Mouse (Mus musculus): ENCODE results near the gene Parva. TPM values are rescaled to one million over a fixed set of nuclear protein-coding genes. Genes with fewer than 3 reads are reported as not detected.

Gene Parva
- polyA plus RNA-seq, 1 experiment from 2014 or later, result 80.2 TPM

DNA sequence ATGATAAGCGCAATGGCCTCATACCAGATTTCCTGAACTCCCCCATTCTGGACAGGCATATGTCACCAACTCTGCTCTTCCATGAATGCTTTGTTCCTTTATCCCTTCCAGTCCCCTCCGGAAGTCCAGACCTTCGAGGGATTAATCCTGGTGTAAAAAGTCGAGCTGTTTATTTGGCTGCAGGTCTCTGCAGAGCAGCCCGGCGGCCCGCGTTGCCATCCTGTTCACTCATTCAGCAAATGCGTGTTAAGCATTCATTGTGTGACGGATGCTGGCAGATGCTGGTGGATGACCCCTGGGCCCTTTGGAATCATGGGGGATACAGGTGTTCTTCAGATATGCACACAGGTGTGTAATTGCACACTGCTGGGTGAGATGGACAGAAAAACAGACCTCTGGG lies 98.9 kb downstream of the Parva start:
- Histone ChIP-seq H3K4me2 (ENCODE audit: low read length) (no peak overlapping the region), H3K36me3 (ENCODE audit: insufficient read depth, low read length) (no peaks in the 10 kb centered on the region), H3K9me3 (replicated peaks; ENCODE audit: low read length) (no peaks in the 10 kb centered on the region), H3K4me3 (replicated peaks; ENCODE audit: low read depth, low read length) (no peak overlapping the region), H3K4me1 (replicated peaks; ENCODE audit: insufficient read depth, low read length) (peaks cover 11% of the 10 kb centered on the region; the same call in 1 of the 2 replicates), H3K27me3 (ENCODE audit: insufficient read depth, low read length) (no peaks in the 10 kb centered on the region), H3K27ac (no peak overlapping the region), H3K9ac (ENCODE audit: low read depth, low read length) (no peak overlapping the region)
- no peak for TF ChIP-seq CTCF (IDR thresholded peaks at IDR 0.05; ENCODE audit: low read depth)
- DNase-seq (ENCODE audit: low spot score), result no peak
- ATAC-seq (replicated peaks; ENCODE audit: low FRiP score, low read depth), result no peak
- 87% methylated on average over 10 of the region's 10 CpGs for WGBS

- no peak overlapping the region; the same call in 1 of the 2 replicates for H3K27ac ChIP-seq
- H3K9me3 ChIP-seq (replicated peaks; ENCODE audit: low read length), result no peaks in the 10 kb centered on the region
- TF ChIP-seq CTCF (IDR thresholded peaks at IDR 0.05; ENCODE audit: low read depth), result no peak
- H3K27me3 ChIP-seq (ENCODE audit: insufficient read depth, low read length), result no peaks in the 10 kb centered on the region
- ATAC-seq (replicated peaks; ENCODE audit: low FRiP score, low read depth) (no peak), DNase-seq (ENCODE audit: low spot score) (peak; percentile 49)
- H3K4me1 ChIP-seq (replicated peaks; ENCODE audit: insufficient read depth, low read length), result peaks cover 11% of the 10 kb centered on the region; the same call in 1 of the 2 replicates
- 58% methylated on average over 4 of the region's 4 CpGs for WGBS
- H3K4me3 ChIP-seq (replicated peaks; ENCODE audit: low read depth, low read length), result no peak overlapping the region
- no peak overlapping the region for H3K9ac ChIP-seq (ENCODE audit: low read depth, low read length)
- H3K36me3 ChIP-seq (ENCODE audit: insufficient read depth, low read length), result no peaks in the 10 kb centered on the region
- H3K4me2 ChIP-seq (ENCODE audit: low read length), result no peak overlapping the region
Measured at GRCm38 (mm10) chr7:112527230-112527629, 99.9 kb downstream of the Parva start.

GRCm38 (mm10) chr7:112528059-112528458 lies 100.8 kb downstream of the Parva start:
- ATAC-seq (replicated peaks; ENCODE audit: low FRiP score, low read depth) (no peak), DNase-seq (ENCODE audit: low spot score) (no peak)
- TF ChIP-seq CTCF (IDR thresholded peaks at IDR 0.05; ENCODE audit: low read depth), result no peak
- H3K9me3 ChIP-seq (replicated peaks; ENCODE audit: low read length), result no peaks in the 10 kb centered on the region
- no peaks in the 10 kb centered on the region for H3K27me3 ChIP-seq (ENCODE audit: insufficient read depth, low read length)
- WGBS, result 79% methylated on average over 1 of the region's 1 CpGs
- H3K4me1 ChIP-seq (replicated peaks; ENCODE audit: insufficient read depth, low read length), result peaks cover 11% of the 10 kb centered on the region; the same call in 1 of the 2 replicates
- no peak overlapping the region for H3K4me3 ChIP-seq (replicated peaks; ENCODE audit: low read depth, low read length)
- no peak overlapping the region for H3K4me2 ChIP-seq (ENCODE audit: low read length)
- no peak overlapping the region for H3K9ac ChIP-seq (ENCODE audit: low read depth, low read length)
- no peaks in the 10 kb centered on the region for H3K36me3 ChIP-seq (ENCODE audit: insufficient read depth, low read length)
- H3K27ac ChIP-seq, result peak overlapping the region; percentile 31; the same call in 1 of the 2 replicates

DNA sequence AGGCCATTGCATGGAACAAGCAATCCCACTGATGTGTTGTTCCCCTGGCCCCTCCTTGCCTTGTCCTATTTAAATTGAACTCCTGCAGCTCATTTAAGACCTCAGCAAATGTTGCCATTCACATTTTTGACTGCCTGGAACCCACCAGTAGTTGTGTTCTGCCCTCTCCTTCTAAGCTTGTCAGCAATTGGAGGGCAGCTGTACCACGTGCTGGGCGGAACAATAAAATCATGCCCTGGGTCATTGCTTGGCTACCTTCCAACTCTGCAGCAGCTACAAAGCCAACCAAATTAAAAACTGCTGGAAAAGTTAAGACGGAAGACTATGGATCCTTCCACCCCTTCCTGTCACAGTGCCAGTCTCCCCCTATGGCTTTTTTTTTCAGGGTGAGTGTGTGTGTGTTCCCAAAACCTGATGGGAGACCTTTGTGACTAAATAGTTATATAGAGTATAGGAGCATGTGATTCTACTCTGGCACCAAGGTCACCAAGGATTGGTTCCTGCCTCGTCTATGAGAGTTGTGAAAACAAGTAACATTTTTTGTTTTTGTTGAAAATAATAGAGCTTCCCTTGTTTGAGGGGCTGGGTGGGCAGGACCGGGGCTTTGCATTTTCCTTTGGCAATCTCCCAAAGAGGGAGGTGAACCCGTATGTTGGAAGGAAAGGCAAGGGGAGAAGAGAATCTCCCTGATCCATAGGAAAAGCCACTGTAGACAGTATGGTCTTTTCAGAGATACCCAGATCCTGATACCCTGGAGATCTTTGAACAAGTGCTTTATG lies 101.5 kb downstream of the Parva start:
- no peak for TF ChIP-seq CTCF (IDR thresholded peaks at IDR 0.05; ENCODE audit: low read depth)
- H3K36me3 ChIP-seq (ENCODE audit: insufficient read depth, low read length), result no peaks in the 10 kb centered on the region
- peak overlapping the region; percentile 31 for H3K27ac ChIP-seq
- H3K9ac ChIP-seq (ENCODE audit: low read depth, low read length), result no peak overlapping the region
- no peak overlapping the region for H3K4me3 ChIP-seq (replicated peaks; ENCODE audit: low read depth, low read length)
- DNase-seq (ENCODE audit: low spot score), result peak; percentile 55
- ATAC-seq (replicated peaks; ENCODE audit: low FRiP score, low read depth), result no peak
- H3K27me3 ChIP-seq (ENCODE audit: insufficient read depth, low read length), result no peaks in the 10 kb centered on the region
- WGBS, result 30% methylated on average over 6 of the region's 6 CpGs
- peaks cover 11% of the 10 kb centered on the region; the same call in 1 of the 2 replicates for H3K4me1 ChIP-seq (replicated peaks; ENCODE audit: insufficient read depth, low read length)
- H3K9me3 ChIP-seq (replicated peaks; ENCODE audit: low read length), result no peaks in the 10 kb centered on the region
- no peak overlapping the region for H3K4me2 ChIP-seq (ENCODE audit: low read length)

GRCm38 (mm10) chr7:112530924-112531323 lies 103.6 kb downstream of the Parva start:
- no peak overlapping the region for H3K4me3 ChIP-seq (replicated peaks; ENCODE audit: low read depth, low read length)
- WGBS, result 65% methylated on average over 5 of the region's 5 CpGs
- no peak overlapping the region for H3K27ac ChIP-seq

DNA sequence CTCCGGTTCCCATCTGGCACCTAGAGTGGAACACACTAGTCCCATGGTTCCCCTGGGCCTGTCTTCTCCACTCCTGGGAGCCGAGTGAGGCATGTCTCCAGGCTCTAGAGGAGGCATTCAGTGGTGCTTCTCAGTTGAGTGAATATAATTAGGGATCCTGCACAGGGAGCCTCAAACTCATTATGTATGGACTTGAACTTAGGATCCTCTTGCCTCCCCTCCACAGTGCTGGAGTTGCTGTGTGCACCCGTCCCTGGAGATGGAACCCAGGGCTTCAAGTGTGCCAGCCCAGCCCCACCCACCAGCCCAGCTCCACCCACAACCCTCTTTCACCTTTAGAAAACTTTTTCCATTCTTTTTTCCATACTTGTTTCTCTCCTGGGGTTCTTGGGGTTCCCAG lies 106.8 kb downstream of the Parva start:
- Histone ChIP-seq H3K27me3 (ENCODE audit: insufficient read depth, low read length) (no peaks in the 10 kb centered on the region), H3K9me3 (replicated peaks; ENCODE audit: low read length) (no peaks in the 10 kb centered on the region), H3K4me1 (replicated peaks; ENCODE audit: insufficient read depth, low read length) (no peaks in the 10 kb centered on the region), H3K36me3 (ENCODE audit: insufficient read depth, low read length) (no peaks in the 10 kb centered on the region), H3K4me3 (replicated peaks; ENCODE audit: low read depth, low read length) (no peak overlapping the region), H3K9ac (ENCODE audit: low read depth, low read length) (no peak overlapping the region), H3K27ac (no peak overlapping the region), H3K4me2 (ENCODE audit: low read length) (no peak overlapping the region)
- no peak for TF ChIP-seq CTCF (IDR thresholded peaks at IDR 0.05; ENCODE audit: low read depth)
- no peak for DNase-seq (ENCODE audit: low spot score)
- no peak for ATAC-seq (replicated peaks; ENCODE audit: low FRiP score, low read depth)
- 77% methylated on average over 3 of the region's 3 CpGs for WGBS

More at GRCm38 (mm10) chr7:112530924-112531323, 103.6 kb downstream of the Parva start:
- H3K27me3 ChIP-seq (ENCODE audit: insufficient read depth, low read length), result no peaks in the 10 kb centered on the region
- H3K4me1 ChIP-seq (replicated peaks; ENCODE audit: insufficient read depth, low read length), result peaks cover 11% of the 10 kb centered on the region; the same call in 1 of the 2 replicates
- DNase-seq (ENCODE audit: low spot score) (no peak), ATAC-seq (replicated peaks; ENCODE audit: low FRiP score, low read depth) (no peak)
- no peak overlapping the region for H3K9ac ChIP-seq (ENCODE audit: low read depth, low read length)
- H3K9me3 ChIP-seq (replicated peaks; ENCODE audit: low read length), result no peaks in the 10 kb centered on the region
- H3K4me2 ChIP-seq (ENCODE audit: low read length), result no peak overlapping the region
- H3K36me3 ChIP-seq (ENCODE audit: insufficient read depth, low read length), result no peaks in the 10 kb centered on the region
- TF ChIP-seq CTCF (IDR thresholded peaks at IDR 0.05; ENCODE audit: low read depth), result no peak

All from kidney, postnatal 0 days (tissue).